Mouse (Mus musculus): ENCODE results near the gene Dph5. TPM values are rescaled to one million over a fixed set of nuclear protein-coding genes. Genes with fewer than 3 reads are reported as not detected.

Gene Dph5
- polyA plus RNA-seq, 1 experiment from 2014 or later, result 35.1 TPM

GRCm38 (mm10) chr3:115971045-115971785 lies 83.6 kb downstream of the Dph5 start:
- no peak for DNase-seq (ENCODE audit: extremely low spot score, low spot score)
- H3K4me1 ChIP-seq, result peaks cover 7% of the 10 kb centered on the region
- peaks cover 70% of the 10 kb centered on the region for H3K36me3 ChIP-seq (replicated peaks)
- 95% methylated on average over 20 of the region's 20 CpGs for WGBS
- H3K27ac ChIP-seq, result no peak overlapping the region
- H3K27me3 ChIP-seq (ENCODE audit: poor library complexity, severe bottlenecking), result no peaks in the 10 kb centered on the region
- no peak overlapping the region for H3K4me3 ChIP-seq
- no peaks in the 10 kb centered on the region for H3K9me3 ChIP-seq

- Histone ChIP-seq H3K4me1 (no peaks in the 10 kb centered on the region), H3K9me3 (no peaks in the 10 kb centered on the region), H3K27ac (no peak overlapping the region), H3K36me3 (replicated peaks) (peaks cover 76% of the 10 kb centered on the region), H3K27me3 (ENCODE audit: poor library complexity, severe bottlenecking) (no peaks in the 10 kb centered on the region), H3K4me3 (no peak overlapping the region)
- DNase-seq (ENCODE audit: extremely low spot score, low spot score), result no peak
- WGBS, result 94% methylated on average over 14 of the region's 14 CpGs
Observed at GRCm38 (mm10) chr3:115971891-115972646, 84.4 kb downstream of the Dph5 start.

- Histone ChIP-seq H3K27me3 (ENCODE audit: poor library complexity, severe bottlenecking) (no peaks in the 10 kb centered on the region), H3K4me1 (no peaks in the 10 kb centered on the region), H3K9me3 (no peaks in the 10 kb centered on the region), H3K4me3 (no peak overlapping the region), H3K27ac (no peak overlapping the region), H3K36me3 (replicated peaks) (peaks cover 85% of the 10 kb centered on the region)
- WGBS, result 90% methylated on average over 6 of the region's 6 CpGs
- DNase-seq (ENCODE audit: extremely low spot score, low spot score), result no peak
Observed at GRCm38 (mm10) chr3:115974228-115974627, 86.6 kb downstream of the Dph5 start.

GRCm38 (mm10) chr3:115974995-115975394 lies 87.4 kb downstream of the Dph5 start:
- peaks cover 83% of the 10 kb centered on the region for H3K36me3 ChIP-seq (replicated peaks)
- WGBS, result 94% methylated on average over 10 of the region's 10 CpGs

GRCm38 (mm10) chr3:115979000-115979399 lies 91.4 kb downstream of the Dph5 start:
- H3K36me3 ChIP-seq (replicated peaks), result peaks cover 72% of the 10 kb centered on the region
- no peak for DNase-seq (ENCODE audit: extremely low spot score, low spot score)
- no peak overlapping the region for H3K27ac ChIP-seq
- 62% methylated on average over 1 of the region's 1 CpGs for WGBS
- no peaks in the 10 kb centered on the region for H3K27me3 ChIP-seq (ENCODE audit: poor library complexity, severe bottlenecking)
- no peak overlapping the region for H3K4me3 ChIP-seq
- H3K9me3 ChIP-seq, result no peaks in the 10 kb centered on the region
- no peaks in the 10 kb centered on the region for H3K4me1 ChIP-seq

More at GRCm38 (mm10) chr3:115974995-115975394, 87.4 kb downstream of the Dph5 start:
- DNase-seq (ENCODE audit: extremely low spot score, low spot score), result no peak
- no peaks in the 10 kb centered on the region for H3K27me3 ChIP-seq (ENCODE audit: poor library complexity, severe bottlenecking)
- no peak overlapping the region for H3K4me3 ChIP-seq
- H3K9me3 ChIP-seq, result no peaks in the 10 kb centered on the region
- no peak overlapping the region for H3K27ac ChIP-seq
- H3K4me1 ChIP-seq, result no peaks in the 10 kb centered on the region

GRCm38 (mm10) chr3:115983217-115983616 lies 95.6 kb downstream of the Dph5 start:
- H3K4me3 ChIP-seq, result no peak overlapping the region
- H3K4me1 ChIP-seq, result no peaks in the 10 kb centered on the region
- no peak for DNase-seq (ENCODE audit: extremely low spot score, low spot score)
- H3K27me3 ChIP-seq (ENCODE audit: poor library complexity, severe bottlenecking), result no peaks in the 10 kb centered on the region
- H3K27ac ChIP-seq, result no peak overlapping the region
- H3K9me3 ChIP-seq, result no peaks in the 10 kb centered on the region
- WGBS, result 95% methylated on average over 8 of the region's 8 CpGs
- peaks cover 75% of the 10 kb centered on the region for H3K36me3 ChIP-seq (replicated peaks)

Small RNA genes within 50 kb of the gene (microRNA-seq; reads per million reads assigned to microRNA genes)
- gene Mir669n, result not detected

Other genes starting within 250 kb of the Dph5 start
- gene S1pr1, start 172.8 kb upstream of the Dph5 start, polyA plus RNA-seq (2016; fragmentation: Nextera tagmentation; extraction: Ambion mirVana), result 25.4 and 27.2 TPM in 2 replicates
- 24.4 and 26.3 TPM in 2 replicates for gene Slc30a7, start 119.6 kb downstream of the Dph5 start, polyA plus RNA-seq (2016; fragmentation: Nextera tagmentation; extraction: Ambion mirVana)
- 20.2 and 23.3 TPM in 2 replicates for gene Extl2, start 119.6 kb downstream of the Dph5 start, polyA plus RNA-seq (2016; fragmentation: Nextera tagmentation; extraction: Ambion mirVana)
- gene Vcam1, start 241.9 kb downstream of the Dph5 start, polyA plus RNA-seq (2016; fragmentation: Nextera tagmentation; extraction: Ambion mirVana), result 20.6 and 24.6 TPM in 2 replicates